Mouse (Mus musculus): ENCODE measurements at regions not wholly inside any gene's neighbourhood (a gene's known extent, or its start where the extent isn't known, plus 50 kb on each side); places are given as distances from the start of the nearest gene placed in this dataset.
A peak's percentile ranks its signal among the peaks of the same experiment; 100 is the strongest.

DNA sequence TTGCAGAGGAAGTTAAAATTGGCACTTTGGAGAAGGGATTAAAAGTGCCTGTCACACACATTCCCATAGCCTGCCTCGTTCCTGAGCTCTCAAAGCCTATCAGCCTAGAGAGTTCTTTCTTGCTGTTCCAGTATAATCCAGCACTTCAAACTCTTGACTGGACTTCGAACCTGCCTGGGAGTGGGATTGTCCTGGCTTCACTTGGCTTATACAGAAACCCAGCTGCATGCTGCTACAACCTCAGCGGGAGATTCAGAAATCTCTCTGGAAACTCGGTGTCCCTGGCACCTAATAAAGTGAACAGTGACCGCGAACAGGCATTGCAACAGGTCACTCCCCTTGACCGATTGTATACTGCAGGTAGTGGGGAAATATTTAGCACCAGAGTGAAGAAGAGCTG is 149.1 kb upstream of the Mast4 start:
- DNase-seq (ENCODE audit: low spot score in 2 of 2), result no peak

DNA sequence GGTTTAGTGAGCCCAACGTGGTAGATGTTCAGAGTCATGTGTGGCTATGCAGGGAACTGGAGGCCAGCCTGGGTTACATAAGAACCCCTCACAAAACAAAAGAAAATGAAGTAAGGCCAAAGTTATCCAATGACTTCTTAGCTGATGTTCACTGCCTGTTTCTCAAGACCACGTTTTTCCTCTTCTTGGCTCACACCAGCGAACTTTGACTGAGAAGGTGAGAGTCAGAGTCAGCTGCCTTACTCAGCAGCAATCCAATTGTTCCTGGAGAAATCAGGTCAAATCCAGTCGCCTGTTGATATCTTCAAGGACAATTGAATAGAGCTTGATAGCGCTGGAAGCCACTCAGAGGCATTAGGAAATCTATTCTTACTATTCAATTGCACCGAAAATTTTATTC is 142.0 kb upstream of the Mast4 start:
- no peak for DNase-seq (ENCODE audit: low spot score in 2 of 2)

DNA sequence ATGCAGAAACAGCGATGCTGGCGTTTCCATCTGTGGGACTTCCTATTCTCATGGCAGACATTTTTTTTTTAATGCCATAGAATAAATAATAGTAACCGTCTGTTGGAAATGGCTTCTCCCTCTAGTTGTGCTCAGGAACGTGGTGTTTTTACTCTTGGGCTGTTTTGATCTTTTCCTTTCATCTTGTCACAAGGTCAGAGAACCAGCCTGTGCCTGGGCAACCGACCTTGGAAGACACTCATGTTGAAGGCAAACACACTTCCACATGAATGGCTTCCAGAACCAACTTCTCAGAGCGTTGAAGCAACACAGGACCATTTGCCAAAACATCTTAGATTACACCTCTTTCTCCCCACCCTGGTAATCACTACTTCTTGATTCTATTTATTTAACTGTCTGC is 137.9 kb upstream of the Mast4 start:
- DNase-seq (ENCODE audit: low spot score in 2 of 2), result no peak

DNA sequence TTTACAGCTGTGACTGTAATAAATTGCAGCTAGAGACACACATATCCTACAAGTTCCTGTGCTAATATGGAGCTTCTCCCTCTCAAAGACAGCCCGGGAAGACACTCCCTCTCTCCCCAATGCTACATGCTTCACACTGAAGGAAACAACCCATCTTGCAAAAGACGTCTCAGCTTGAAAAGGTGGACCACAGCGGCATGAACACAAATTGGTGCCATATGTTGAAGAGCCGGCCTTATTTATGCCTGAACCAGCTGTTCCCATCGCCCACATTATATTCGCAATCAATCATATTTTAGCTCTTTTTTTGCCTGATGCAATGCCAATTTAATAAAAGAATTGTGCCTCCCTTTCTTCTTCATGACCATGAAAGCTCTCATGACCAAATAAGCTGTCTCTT is 135.8 kb upstream of the Mast4 start:
- DNase-seq (ENCODE audit: low spot score in 2 of 2), result no peak

DNA sequence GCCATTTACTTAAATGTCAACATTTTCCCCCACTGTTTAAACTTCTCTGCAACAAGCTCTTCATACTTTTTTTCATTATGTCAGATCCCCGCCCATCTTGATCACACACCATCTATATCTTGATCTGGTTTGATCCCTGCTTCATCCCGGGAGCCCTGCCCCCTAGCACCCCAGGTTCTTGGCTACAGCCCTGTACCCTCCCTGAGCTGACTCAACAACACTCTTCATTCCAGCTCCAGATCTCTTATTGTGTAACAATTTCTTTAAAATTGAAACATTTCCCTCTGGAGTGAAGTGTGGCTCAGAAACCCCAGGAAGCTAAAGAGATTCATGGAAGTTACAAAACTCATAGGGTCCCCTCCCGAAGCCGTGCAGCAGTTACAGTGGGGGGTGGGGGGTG is 126.2 kb upstream of the Mast4 start:
- no peak for DNase-seq (ENCODE audit: low spot score in 2 of 2)

DNA sequence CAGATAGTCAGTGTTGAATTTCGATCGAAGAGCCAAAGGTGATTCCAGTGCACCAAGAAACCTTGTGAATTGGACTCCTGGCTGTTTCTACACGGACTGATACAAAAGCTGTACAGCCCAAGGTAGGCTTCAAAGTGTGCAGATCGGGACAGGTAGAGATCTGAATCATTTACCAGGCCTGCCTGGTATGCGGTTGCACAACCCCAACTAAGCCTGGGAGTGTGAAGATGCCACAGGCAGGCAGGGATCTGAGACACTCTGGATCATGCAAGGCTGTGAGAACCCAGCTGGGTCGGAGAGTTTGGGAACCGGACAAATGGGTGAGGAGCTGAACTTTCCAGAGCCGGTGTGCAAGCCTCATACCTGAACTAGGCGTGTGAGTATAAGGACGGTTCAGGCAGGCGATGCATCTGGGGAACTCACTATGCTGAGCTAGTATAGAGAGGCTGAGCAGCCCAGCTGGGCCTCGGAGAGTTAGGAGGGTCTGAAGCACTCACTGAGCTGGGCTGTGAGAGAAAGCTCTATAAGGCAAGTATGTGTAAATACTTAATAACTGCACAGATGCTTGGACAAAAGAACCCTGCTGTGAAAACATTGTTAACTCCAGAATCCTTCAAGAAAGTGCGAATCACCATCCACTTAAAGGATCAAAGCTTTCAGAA is 125.3 kb upstream of the Mast4 start:
- DNase-seq (ENCODE audit: low spot score in 2 of 2), result no peak

DNA sequence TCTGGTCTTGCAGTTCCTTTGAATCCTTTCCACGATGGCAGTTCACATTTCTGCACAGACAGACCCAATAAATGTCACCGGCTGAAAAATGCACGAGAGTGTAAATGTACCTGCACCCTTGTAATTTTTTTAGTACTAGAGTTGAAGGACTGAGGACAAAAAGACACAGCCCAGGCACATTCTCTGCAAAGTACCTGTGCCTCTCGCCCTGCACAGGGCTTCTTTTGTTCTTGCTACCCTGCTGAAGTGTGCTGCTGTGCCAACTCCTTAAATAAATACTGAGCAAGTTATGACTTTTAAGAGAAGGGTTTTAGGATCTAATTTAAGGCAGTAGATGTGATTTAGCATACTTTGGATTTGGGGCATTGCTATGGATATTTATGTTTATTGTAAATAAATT is 118.5 kb upstream of the Mast4 start:
- DNase-seq (ENCODE audit: low spot score in 2 of 2), result no peak

DNA sequence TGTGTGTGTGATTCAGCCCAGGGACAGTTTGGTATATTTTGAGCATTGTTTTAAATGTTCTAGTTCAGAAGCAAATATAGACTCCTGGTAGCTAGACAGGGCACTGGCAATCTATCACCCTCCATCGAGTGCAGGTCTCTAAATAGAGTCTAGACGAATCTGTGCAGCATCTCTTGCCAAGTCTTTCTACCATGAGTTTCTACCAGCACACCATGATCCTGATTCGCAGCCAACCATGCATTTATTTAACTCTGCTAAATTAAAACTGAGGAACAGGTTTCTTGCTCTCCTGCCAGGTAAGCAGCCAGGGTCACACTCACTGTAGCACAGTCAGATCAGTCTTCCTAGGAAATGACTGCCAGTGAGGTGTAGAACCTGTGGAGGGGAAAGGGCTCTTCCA is 96.3 kb upstream of the Mast4 start:
- peak; percentile 2 to 76 for DNase-seq (ENCODE audit: low spot score in 2 of 2)

DNA sequence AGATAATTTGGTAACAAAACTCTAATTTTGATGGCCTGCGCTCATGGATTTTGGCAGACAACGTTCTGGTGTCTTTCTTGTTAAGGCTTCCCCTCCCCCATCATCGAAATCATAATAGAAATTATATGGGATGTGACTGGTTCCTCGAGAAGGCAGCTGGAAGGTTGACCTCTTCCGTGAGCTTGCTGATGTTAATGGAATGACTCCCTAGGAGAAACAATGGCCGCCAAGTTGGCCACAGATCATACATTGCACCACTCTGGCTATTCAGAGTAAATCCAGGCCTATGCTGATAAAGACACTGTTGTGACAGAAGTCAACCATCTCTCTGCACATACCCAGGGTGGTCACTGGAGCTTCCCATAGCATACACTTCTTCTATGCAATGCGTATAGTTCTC is 89.7 kb upstream of the Mast4 start:
- DNase-seq (ENCODE audit: low spot score in 2 of 2), result no peak

DNA sequence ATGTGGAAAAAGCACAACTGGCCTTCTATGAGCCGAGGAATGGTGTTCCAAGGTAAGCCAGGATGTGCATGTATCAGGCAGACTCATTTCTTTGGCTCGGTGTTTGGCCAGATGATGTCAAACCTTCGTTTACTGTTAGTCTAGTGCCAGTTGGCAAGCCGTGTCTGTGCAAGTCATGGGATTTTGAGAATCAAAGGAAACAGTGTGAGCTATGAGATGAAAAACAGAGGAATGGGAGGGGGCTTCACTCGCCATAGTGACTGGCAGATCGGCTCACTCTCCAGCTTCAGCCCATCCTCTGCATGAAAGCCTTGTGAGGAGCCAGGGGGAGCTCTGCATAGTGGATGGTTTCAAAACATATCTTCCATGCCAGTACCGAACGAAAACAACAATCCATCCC is 89.1 kb upstream of the Mast4 start:
- no peak for DNase-seq (ENCODE audit: low spot score in 2 of 2)

DNA sequence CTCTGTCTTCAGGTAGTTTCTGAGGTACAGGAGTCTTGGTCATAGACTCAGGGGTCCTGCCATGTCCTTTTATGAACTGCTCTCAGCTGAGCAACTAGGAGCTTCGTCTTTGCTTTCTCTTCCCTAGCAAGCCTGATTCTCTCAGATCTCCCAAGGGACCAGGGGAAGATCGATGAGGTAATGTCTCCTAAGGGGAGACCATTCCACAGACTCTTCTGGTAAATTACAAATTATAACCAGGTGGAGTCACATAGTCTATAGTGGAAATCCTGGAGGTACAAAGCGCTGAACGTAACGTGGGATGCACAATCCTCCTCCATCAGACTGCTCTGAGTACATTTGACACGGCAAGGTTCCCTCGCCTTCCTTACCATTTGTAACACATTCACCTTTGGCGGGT is 88.7 kb upstream of the Mast4 start:
- no peak for DNase-seq (ENCODE audit: low spot score in 2 of 2)

DNA sequence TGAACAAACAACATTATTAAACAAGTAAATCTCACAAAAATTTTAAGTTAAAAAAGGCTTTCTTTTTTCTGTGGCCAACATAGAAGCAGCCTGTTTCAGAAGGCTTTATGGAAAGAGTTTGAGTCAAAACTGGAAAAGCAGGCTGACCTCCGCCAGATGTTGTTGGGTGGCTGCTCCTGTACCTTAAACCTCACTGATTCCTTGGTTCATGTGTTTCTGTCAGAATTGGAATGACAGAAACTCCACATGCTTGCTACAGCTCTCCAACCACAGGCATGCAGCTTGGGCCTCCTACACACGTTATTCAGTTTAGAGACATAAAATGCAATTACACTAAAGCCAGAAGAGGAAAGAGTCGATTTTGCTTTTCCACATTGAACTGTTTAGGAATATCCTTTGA is 84.8 kb upstream of the Mast4 start:
- DNase-seq (ENCODE audit: low spot score in 2 of 2), result no peak

DNA sequence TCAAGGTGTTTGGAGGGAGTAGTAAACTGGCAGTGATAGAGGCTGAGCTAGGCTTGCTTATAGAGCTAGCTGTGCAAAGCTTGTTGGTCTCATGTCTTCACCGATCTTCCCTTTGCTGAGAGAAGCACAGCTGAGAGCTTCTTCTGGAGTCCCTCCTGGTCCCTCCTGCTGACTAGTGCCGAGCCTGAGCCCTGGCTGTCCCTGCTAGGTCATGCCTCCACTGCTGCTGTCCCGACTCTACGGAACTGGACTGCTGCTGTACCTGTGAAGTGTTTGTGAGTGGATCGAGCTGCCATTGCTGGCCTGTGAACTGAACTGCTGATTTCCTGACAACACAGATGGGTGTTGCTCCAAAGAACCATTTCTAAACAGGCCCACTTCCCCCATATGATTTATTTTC is 83.0 kb upstream of the Mast4 start:
- DNase-seq (ENCODE audit: low spot score in 2 of 2), result no peak

DNA sequence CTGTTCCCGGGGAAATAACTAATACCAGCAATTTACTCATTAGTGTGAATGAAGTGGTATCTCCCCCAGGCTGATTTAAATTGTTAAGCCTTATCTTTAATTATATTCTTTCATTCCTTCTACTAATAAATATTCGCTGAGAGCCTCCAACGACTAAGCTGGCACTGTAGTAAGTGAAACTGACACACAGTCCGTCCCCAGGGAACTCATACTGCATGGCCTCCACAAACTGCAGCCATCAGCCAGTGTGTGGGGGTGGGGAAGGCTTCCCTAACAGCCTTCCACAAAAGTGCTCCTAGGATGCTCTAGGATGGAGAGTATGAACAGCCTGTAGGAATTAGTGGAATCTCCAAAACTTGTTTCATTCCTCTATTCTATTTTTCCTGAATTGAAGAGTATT is 81.0 kb upstream of the Mast4 start:
- DNase-seq (ENCODE audit: low spot score in 2 of 2), result no peak

DNA sequence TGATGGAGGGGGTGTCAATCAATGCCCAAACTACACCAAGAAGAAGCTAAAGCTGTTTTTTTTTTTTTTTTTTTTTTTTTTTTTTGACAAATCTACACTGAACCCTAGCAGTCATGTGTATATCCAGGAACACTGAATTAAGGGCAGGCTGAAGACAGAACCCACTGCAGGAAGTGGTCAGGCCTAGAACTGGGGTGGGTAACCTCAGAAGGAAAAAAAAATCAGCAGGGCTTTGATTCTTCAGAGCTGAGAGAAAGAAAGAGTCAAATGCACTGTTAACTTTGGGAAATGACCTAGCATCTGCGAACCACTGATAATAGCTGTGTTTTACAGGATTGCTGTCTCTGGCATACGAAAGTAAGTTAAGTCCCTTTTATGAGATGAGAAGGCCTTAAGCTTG is 78.3 kb upstream of the Mast4 start:
- DNase-seq (ENCODE audit: low spot score in 2 of 2), result no peak

DNA sequence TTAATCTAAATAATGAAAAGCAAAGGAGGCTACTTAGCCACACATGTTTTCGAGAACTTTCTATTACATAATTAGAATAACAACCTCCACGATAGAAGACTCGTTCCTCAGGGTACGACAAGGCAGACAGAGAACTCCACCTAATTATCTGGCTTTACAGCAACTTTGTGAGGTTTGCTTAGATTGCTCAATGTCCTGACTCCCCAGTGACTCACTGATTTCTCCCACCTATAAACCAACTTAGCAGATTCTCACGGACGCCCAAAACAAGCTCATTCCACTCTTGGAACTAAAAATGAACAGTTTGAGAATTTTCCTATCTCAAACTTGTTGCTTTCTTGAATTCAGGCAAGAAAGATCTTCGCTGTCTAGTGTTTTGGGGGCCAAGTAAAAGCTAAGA is 75.0 kb upstream of the Mast4 start:
- DNase-seq (ENCODE audit: low spot score in 2 of 2), result no peak

DNA sequence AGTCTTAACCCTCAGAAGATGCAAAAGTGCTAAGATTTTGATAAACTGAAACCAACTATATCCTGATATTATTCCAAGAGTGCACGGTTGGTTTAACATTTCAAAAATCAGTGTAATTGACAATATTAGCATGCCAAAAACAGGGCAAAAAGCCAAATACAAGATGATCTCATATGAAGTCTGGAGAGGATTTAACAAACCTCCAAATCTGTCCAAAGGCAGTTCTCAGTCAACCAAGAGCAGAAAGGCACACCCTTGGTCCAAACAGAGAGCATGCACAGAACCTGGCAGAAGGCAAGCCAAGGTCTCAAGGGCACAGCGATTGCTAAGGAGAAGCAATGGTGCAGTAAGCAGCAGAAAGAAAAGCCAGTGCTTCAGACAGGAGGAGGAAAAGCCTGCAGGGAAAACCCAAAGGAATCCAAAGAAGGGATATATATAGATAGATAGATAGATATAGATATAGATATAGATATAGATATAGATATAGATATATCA is 62.3 kb upstream of the Mast4 start:
- no peak for DNase-seq (ENCODE audit: low spot score in 2 of 2)

DNA sequence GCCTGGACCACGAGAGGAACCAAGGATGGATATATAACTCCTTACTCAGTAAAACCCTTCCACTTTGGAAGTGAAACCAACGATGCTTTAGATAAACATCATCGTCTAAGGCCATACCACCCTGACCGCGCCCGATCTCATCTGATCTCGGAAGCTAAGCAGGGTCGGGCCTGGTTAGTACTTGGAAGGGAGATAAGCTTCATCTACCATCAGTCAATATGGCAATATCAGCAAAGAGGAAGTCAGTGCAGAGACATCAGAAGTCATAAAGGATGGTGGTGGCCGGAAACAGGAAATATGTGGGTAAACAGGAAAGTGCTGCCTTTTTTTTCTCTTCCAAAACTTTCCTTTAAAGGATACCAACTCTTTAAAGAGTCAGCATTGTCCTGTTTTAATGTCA is 61.8 kb upstream of the Mast4 start:
- no peak for DNase-seq (ENCODE audit: low spot score in 2 of 2)

DNA sequence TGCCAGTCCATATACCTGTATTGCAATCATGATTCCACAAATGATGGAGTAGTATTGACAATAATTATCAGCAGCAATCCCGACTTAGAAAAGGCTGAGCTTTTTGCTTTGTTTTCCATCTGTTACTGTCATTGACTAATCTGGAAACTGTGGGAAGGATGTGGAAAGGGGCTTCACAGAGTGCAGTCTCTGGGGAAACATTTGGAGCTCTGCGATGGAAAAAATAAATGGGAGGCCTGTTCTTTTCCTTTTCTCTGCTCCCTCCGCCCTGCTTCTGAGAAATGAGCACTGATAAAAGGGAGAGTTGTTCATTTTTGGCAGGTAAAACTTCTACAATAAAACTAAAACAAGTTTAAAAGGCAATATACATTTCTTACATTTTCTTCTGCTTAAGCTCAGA is 58.3 kb upstream of the Mast4 start:
- DNase-seq (ENCODE audit: low spot score in 2 of 2), result peak in 1 of 2 experiments; percentile 12

DNA sequence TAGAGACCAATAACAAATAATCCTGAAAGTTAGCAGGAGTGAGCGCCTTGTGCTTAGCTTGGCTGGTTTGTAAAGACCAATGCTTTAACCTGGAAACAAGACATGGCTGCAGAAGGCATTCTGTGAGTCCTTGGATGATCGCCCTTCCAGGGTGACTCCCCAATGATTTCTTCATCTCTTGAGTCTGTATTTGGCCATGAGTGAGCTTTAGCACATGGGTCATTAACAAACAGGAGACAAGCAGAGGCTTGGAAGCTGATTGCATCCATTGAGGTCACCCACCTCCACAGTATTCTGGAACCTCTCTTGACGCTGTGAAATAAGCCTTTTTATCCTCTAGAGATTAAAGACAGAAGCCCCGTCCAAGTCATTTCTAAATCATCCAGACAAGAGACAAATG is 57.1 kb upstream of the Mast4 start:
- no peak for DNase-seq (ENCODE audit: low spot score in 2 of 2)

DNA sequence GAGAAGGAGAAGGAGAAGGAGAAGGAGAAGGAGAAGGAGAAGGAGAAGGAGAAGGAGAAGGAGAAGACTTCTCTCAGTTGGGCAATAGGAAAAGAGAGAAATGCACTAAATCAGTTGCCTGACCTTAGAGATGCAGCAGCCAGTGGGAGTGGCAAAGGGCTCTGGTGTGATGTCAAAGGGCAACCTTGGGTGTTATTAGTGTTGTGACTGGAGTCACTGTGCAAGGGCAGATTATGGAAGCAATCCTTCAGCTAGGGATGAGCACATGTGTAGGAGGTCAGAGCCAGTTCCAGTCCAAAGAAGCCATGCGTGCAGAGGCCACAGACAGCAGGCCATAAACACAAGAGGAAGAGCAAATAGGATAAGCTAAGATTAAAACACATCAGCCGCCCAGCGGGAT is 56.7 kb upstream of the Mast4 start:
- DNase-seq (ENCODE audit: low spot score in 2 of 2), result no peak

DNA sequence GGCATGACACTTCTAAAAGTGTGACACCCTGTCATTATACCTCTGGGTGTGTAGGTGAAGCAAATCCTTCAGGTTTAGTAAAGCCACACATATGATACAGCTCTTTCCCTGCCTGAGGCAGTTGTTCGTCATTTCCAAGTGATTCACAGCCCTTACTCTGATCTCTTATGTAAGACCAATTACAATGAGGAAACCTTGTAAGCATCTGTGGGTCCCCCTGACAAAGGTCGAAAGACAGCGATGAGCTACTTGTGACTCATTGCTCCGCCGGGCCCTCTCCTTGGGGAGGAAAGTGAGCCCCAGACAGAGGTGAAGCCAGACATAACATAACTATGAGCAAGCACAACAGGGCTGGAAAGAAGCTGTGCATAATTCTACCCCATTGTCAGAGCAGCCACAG is 52.7 kb upstream of the Mast4 start:
- no peak for DNase-seq (ENCODE audit: low spot score in 2 of 2)

Data from layer of hippocampus, adult 18-20 months (tissue).